Mouse (Mus musculus) neural tube, embryonic 15.5 days (tissue): Measurements from ENCODE around the gene Hoxc11. TPM values are rescaled to one million over a fixed set of nuclear protein-coding genes. Genes with fewer than 3 reads are reported as not detected.

Source experiments
- ATAC-seq: fragments of 200-750 bp; cut with Nextera tagmentation; 2 replicates; pipeline ENCODE4 v1.8.0; 2017; ENCODE audit warnings: mild to moderate bottlenecking, moderate TSS enrichment, moderate library complexity; ENCODE audit not compliant: low FRiP score
- H3K27ac ChIP-seq: fragments of 300-500 bp; sonication (generic); replicated peaks from 2 replicates; pipeline ENCODE4 v1.5.1; 2015; ENCODE audit warnings: mild to moderate bottlenecking, inconsistent platforms
- H3K27me3 ChIP-seq: fragments of 300-500 bp; sonication (generic); replicated peaks from 2 replicates; pipeline ENCODE4 v1.6.1; 2015; ENCODE audit warnings: inconsistent platforms
- H3K36me3 ChIP-seq: fragments of 300-500 bp; sonication (generic); 2 replicates; pipeline ENCODE4 v1.6.1; 2015; ENCODE audit warnings: inconsistent platforms
- H3K4me1 ChIP-seq: fragments of 300-500 bp; sonication (generic); 2 replicates; pipeline ENCODE4 v1.6.1; 2015; ENCODE audit warnings: inconsistent platforms
- H3K4me2 ChIP-seq: fragments of 300-500 bp; sonication (generic); 2 replicates; pipeline ENCODE4 v1.6.1; 2015; ENCODE audit warnings: inconsistent platforms, mild to moderate bottlenecking, moderate library complexity
- H3K4me3 ChIP-seq: fragments of 300-500 bp; sonication (generic); replicated peaks from 2 replicates; pipeline ENCODE4 v1.5.1; 2015; ENCODE audit warnings: mild to moderate bottlenecking, inconsistent platforms
- H3K9ac ChIP-seq: fragments of 300-500 bp; sonication (generic); replicated peaks from 2 replicates; pipeline ENCODE4 v1.6.1; 2015; ENCODE audit warnings: mild to moderate bottlenecking, inconsistent platforms
- H3K9me3 ChIP-seq: fragments of 300-500 bp; sonication (generic); replicated peaks from 2 replicates; pipeline ENCODE4 v1.6.1; 2016; ENCODE audit warnings: inconsistent platforms
- WGBS: fragments of 180-500 bp; shearing (Covaris S2); methylation state at CpG from one replicate; pipeline ENCODE4 v1.1.7; 2015; ENCODE audit warnings: mixed read lengths; 5-methylcytosine and 5-hydroxymethylcytosine counted together
- polyA plus RNA-seq: library from polyadenylated mRNA; unstranded; fragments of >200 nt; fragmentation: Nextera tagmentation; extraction: Ambion mirVana; gene quantifications from 2 replicates; pipeline ENCODE4 v1.2.1, GENCODE M21; 2015

Gene Hoxc11
- polyA plus RNA-seq, 1 experiment from 2014 or later, result 2.1 TPM

GRCm38 (mm10) chr15:102966776-102967311 lies 12.6 kb downstream of the Hoxc11 start, which contains the start of gene Hoxc10:
TSS of gene Hoxc10 (plus strand) at chr15:102966796.
- peaks cover 37% of the 10 kb centered on the region for H3K4me1 ChIP-seq
- ATAC-seq, result peak; percentile 63
- H3K36me3 ChIP-seq, result no peaks in the 10 kb centered on the region
- H3K27me3 ChIP-seq, result peaks cover 45% of the 10 kb centered on the region
- peak within 1 kb of the TSS; percentile 49 for H3K4me3 ChIP-seq
- 1% methylated on average over 27 of the region's 27 CpGs for WGBS
- H3K9me3 ChIP-seq, result no peaks in the 10 kb centered on the region
- H3K27ac ChIP-seq, result peak within 1 kb of the TSS; percentile 85
- H3K9ac ChIP-seq, result peak within 1 kb of the TSS; percentile 68
- H3K4me2 ChIP-seq, result peak within 1 kb of the TSS; percentile 70

- Histone ChIP-seq H3K27ac (peak within 1 kb of the TSS; percentile 85), H3K9me3 (no peaks in the 10 kb centered on the region), H3K4me2 (peak within 1 kb of the TSS; percentile 70), H3K4me3 (peak within 1 kb of the TSS; percentile 49), H3K4me1 (peaks cover 37% of the 10 kb centered on the region), H3K27me3 (peaks cover 45% of the 10 kb centered on the region), H3K9ac (peak within 1 kb of the TSS; percentile 68), H3K36me3 (no peaks in the 10 kb centered on the region)
- 2% methylated on average over 12 of the region's 12 CpGs for WGBS
- ATAC-seq, result no peak
These were observed 13.0 kb downstream of the Hoxc11 start, which contains the start of gene Hoxc5 for GRCm38 (mm10) chr15:102967312-102967510. TSS of gene Hoxc5 (plus strand) at chr15:102967443.

- Histone ChIP-seq H3K9ac (peak overlapping the region; percentile 68), H3K27ac (peak overlapping the region; percentile 85), H3K4me3 (peak overlapping the region; percentile 49), H3K4me2 (peak overlapping the region; percentile 70), H3K27me3 (peaks cover 39% of the 10 kb centered on the region), H3K4me1 (peaks cover 37% of the 10 kb centered on the region), H3K36me3 (no peaks in the 10 kb centered on the region), H3K9me3 (no peaks in the 10 kb centered on the region)
- ATAC-seq, result no peak
- WGBS, result 3% methylated on average over 34 of the region's 34 CpGs
These were observed 13.5 kb downstream of the Hoxc11 start for GRCm38 (mm10) chr15:102967511-102968397.

DNA sequence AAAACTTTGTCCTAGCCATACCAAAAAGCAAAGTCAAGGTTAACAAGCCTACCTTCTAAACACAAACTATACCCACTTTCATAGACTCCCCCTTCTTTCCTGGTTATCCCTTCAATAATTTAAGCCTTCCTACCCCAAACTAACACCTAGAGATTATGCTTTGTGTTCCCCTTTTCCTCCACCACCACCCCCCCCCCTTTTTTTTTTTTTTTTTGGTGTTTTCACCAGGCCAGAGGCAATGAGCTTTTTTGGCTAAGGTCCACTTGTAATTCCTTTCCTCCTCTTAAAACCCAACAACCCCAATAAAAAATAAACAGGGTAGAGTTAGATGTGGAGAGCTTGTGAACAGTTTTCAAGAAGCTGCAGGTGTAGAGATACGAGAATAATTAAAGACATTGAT lies 15.1 kb downstream of the Hoxc11 start:
- H3K4me2 ChIP-seq, result peak overlapping the region; percentile 70
- no peaks in the 10 kb centered on the region for H3K36me3 ChIP-seq
- no peaks in the 10 kb centered on the region for H3K9me3 ChIP-seq
- H3K27ac ChIP-seq, result peak overlapping the region; percentile 51; the same call in 1 of the 2 replicates
- peak overlapping the region; percentile 49 for H3K4me3 ChIP-seq
- WGBS, result 16% methylated on average over 1 of the region's 1 CpGs
- ATAC-seq, result no peak
- H3K27me3 ChIP-seq, result peaks cover 41% of the 10 kb centered on the region
- H3K9ac ChIP-seq, result peak overlapping the region; percentile 44
- peaks cover 28% of the 10 kb centered on the region for H3K4me1 ChIP-seq

DNA sequence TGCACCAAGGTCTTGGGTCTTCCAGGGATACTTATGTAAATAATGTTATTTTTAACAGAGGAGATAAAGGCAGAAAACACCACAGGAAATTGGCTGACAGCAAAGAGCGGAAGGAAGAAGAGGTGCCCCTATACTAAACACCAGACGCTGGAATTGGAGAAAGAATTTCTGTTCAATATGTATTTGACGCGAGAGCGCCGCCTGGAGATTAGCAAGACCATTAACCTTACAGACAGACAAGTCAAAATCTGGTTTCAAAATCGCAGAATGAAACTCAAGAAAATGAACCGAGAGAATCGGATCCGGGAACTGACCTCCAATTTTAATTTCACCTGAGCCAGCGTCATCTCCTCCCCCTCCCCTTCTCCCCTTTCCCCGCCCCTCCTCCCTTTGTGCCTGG lies 16.5 kb downstream of the Hoxc11 start:
- Histone ChIP-seq H3K4me1 (peaks cover 30% of the 10 kb centered on the region), H3K9ac (peak overlapping the region; percentile 47), H3K4me2 (peak overlapping the region; percentile 70), H3K9me3 (no peaks in the 10 kb centered on the region), H3K36me3 (no peaks in the 10 kb centered on the region), H3K27me3 (peaks cover 31% of the 10 kb centered on the region), H3K27ac (peak overlapping the region; percentile 95), H3K4me3 (peak overlapping the region; percentile 64)
- ATAC-seq, result no peak
- 1% methylated on average over 12 of the region's 12 CpGs for WGBS

DNA sequence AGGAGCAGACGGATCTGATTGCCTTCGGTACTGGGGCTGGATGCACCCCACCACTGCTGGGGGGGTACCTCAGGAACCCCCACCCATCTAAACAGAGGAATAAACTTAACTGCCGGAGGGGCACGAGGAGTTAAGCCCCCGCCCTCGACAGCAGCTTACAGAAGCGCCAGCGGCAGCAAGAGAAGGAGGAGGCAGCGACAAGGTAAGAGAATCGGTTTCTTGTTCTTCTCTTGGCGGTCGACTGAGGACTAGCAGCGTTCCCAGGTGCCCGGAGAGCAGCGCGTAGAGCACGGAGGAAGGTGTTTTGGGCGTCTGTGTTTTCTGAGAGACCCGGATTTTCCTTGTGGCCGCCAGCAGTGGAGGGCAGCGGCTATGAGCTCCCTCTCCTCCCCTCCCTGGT lies 18.0 kb downstream of the Hoxc11 start:
- H3K4me3 ChIP-seq, result peak overlapping the region; percentile 64
- WGBS, result 1% methylated on average over 21 of the region's 21 CpGs
- H3K9ac ChIP-seq, result peak overlapping the region; percentile 93
- H3K4me1 ChIP-seq, result peaks cover 16% of the 10 kb centered on the region
- ATAC-seq, result no peak
- H3K27me3 ChIP-seq, result peaks cover 23% of the 10 kb centered on the region
- peak overlapping the region; percentile 70 for H3K4me2 ChIP-seq
- H3K27ac ChIP-seq, result peak overlapping the region; percentile 95
- no peaks in the 10 kb centered on the region for H3K9me3 ChIP-seq
- no peaks in the 10 kb centered on the region for H3K36me3 ChIP-seq

DNA sequence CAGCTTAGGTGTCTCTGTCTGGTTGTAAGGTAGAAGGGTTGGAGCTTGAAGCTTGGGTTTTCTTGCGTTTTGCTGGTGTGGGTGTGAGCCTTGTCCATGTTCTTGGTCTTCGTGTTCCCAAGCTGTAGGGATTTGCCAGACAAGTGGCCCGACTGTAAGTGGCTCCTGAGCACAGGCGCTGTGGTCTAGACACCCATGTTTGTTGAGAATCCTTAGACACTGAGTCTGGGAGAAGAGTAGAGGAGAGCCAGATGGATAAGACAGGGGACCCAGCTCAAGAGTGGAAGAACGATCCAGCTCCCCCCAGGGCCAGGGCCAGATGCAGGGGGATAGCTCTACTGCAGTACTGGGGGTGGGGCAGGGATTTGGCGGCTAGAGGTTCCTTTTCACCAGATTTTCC lies 18.5 kb downstream of the Hoxc11 start:
- Histone ChIP-seq H3K9me3 (no peaks in the 10 kb centered on the region), H3K27ac (peak overlapping the region; percentile 95), H3K9ac (peak overlapping the region; percentile 93), H3K36me3 (no peaks in the 10 kb centered on the region), H3K4me1 (peaks cover 16% of the 10 kb centered on the region), H3K27me3 (peaks cover 19% of the 10 kb centered on the region), H3K4me3 (peak overlapping the region; percentile 64), H3K4me2 (peak overlapping the region; percentile 70)
- ATAC-seq, result no peak
- 2% methylated on average over 6 of the region's 6 CpGs for WGBS

DNA sequence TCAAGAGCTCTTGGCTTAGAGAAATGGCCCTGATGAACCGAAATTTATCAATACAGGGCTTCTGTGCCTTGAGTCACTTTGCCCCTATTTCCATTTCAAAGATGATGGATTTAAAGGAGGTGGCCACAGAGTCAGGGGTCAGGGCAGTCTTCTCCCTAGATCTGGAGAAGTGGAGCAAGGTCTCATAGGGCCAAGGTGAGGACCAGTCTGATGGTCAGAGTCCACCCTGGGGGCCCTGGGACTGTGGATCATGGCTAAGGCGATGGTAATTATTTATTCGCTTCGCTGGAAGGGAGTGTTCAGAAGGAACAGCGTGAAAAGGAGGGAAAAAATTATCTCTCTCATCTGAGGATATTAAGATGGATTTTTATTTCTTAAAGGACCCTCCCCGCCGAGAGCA lies 20.8 kb downstream of the Hoxc11 start:
- Histone ChIP-seq H3K4me2 (peak overlapping the region; percentile 70), H3K4me1 (peaks cover 28% of the 10 kb centered on the region), H3K36me3 (no peaks in the 10 kb centered on the region), H3K27me3 (peaks cover 24% of the 10 kb centered on the region; the same call in 1 of the 2 replicates), H3K4me3 (peak overlapping the region; percentile 64), H3K27ac (peak overlapping the region; percentile 95), H3K9me3 (no peaks in the 10 kb centered on the region), H3K9ac (peak overlapping the region; percentile 93)
- WGBS, result 3% methylated on average over 7 of the region's 7 CpGs
- no peak for ATAC-seq

DNA sequence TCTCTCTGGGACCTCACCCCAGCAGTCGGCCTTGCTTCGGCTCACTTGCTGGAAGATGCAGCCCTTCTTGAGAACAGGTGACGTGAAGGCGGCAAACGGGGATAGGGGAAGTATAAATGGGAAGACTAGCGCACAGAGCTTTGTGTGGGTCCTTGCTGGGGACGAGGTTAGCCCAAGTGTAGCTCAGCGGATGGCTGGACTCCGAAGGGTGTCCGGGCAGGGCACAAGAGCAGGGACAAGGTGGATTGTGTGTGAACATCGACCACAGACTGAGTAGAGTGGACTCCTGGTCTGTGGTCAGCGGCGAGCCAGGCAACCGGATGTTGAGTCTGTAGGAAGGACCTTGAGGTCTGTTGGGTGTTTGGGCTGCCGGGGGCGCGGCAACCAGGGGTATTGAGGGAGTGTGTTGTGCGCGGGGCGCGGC lies 21.5 kb downstream of the Hoxc11 start:
- under 1% methylated on average over 21 of the region's 21 CpGs for whole genome bisulfite sequencing
- Histone ChIP-seq H3K27ac (peak overlapping the region; percentile 95), H3K4me2 (peak overlapping the region; percentile 70), H3K9me3 (no peaks in the 10 kb centered on the region), H3K4me3 (peak overlapping the region; percentile 64), H3K36me3 (no peaks in the 10 kb centered on the region), H3K4me1 (peaks cover 26% of the 10 kb centered on the region), H3K27me3 (peaks cover 18% of the 10 kb centered on the region; the same call in 1 of the 2 replicates), H3K9ac (peak overlapping the region; percentile 93)
- no peak for ATAC-seq

DNA sequence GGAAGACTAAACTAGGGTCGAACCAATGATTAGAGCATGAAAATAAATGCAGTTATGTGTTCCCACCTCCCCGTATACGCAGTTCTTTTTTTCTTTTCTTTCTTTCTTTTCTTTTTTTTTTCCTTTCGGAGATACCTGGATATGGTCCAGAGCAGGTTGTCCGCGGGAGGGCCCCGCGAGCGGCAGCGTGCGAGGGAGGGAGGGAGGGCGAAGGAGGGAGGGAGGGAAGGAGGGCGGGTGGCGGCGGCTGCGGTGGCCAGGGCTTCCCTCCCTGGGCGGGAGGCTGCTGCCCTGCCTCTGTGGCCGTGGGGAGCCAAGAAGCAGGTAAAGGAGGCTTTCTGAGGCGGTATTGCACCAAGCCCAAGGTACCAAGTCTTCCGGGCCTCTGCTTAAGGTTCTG lies 21.9 kb downstream of the Hoxc11 start, which contains the start of gene Hoxc9:
Gene Hoxc9 (plus strand): TSS at position 269 of the 400 bp plus-strand sequence.
- peaks cover 26% of the 10 kb centered on the region for H3K4me1 ChIP-seq
- peaks cover 18% of the 10 kb centered on the region; the same call in 1 of the 2 replicates for H3K27me3 ChIP-seq
- H3K4me3 ChIP-seq, result peak within 1 kb of the TSS; percentile 64
- H3K9ac ChIP-seq, result peak within 1 kb of the TSS; percentile 93
- ATAC-seq, result no peak
- peak within 1 kb of the TSS; percentile 70 for H3K4me2 ChIP-seq
- no peaks in the 10 kb centered on the region for H3K36me3 ChIP-seq
- H3K27ac ChIP-seq, result peak within 1 kb of the TSS; percentile 95
- H3K9me3 ChIP-seq, result no peaks in the 10 kb centered on the region
- WGBS, result 2% methylated on average over 12 of the region's 20 CpGs

DNA sequence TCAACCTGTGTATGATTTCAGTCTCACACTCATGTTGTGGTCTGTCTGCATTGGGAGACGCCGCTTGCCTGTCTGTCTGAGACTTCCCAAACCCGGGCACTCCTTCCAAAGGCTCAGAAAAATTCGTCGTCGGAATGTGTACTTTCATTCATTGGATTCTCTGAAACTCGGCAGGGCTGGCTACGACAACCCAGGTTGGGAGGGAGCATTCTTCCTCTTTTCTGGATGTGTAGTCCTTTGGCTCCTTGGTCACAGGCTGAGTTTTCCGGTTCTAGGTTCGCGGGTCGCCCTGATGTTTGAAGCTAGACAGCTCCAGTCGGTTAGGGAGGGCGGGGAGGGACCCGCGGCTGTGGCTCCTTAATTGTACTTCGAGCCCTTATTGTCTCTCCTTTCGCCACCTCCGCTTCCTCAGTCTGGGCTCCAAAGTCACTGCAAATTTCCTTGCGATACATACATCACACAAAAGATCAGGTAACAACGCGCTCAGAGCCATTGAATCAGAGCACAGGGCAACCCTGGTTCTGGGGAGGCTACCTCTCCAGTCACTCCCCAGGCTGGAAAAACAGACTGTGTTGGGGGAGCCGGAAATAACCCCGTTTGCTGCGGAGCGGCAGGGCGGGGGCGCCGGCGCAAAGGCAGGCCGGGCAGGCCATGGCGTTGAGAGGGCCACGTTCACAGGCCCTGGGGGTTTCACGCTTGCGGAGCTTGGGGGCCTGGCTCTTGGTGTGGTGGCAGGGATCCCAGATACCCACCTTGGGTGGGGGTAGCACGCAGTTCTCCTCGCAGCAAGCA lies 22.6 kb downstream of the Hoxc11 start:
- peaks cover 26% of the 10 kb centered on the region for H3K4me1 ChIP-seq
- peak overlapping the region; percentile 70 for H3K4me2 ChIP-seq
- peak; percentile 2; the same call in 1 of the 2 replicates for ATAC-seq
- no peaks in the 10 kb centered on the region for H3K36me3 ChIP-seq
- WGBS, result under 1% methylated on average over 37 of the region's 37 CpGs
- H3K27ac ChIP-seq, result peak overlapping the region; percentile 95
- no peaks in the 10 kb centered on the region for H3K9me3 ChIP-seq
- peaks cover 18% of the 10 kb centered on the region; the same call in 1 of the 2 replicates for H3K27me3 ChIP-seq
- peak overlapping the region; percentile 93 for H3K9ac ChIP-seq
- peak overlapping the region; percentile 64 for H3K4me3 ChIP-seq
